Mouse (Mus musculus): ENCODE results near the gene Arhgap21.

GRCm38 (mm10) chr2:20962284-20962683 lies 6.4 kb downstream of the Arhgap21 start:
- TF ChIP-seq EP300 (optimal IDR thresholded peaks at IDR 0.05) (no peak), CTCF (IDR thresholded peaks at IDR 0.05; ENCODE audit: low read depth) (no peak)
